Mouse (Mus musculus): ENCODE measurements around the gene Nup98. TPM values are rescaled to one million over a fixed set of nuclear protein-coding genes. Genes with fewer than 3 reads are reported as not detected.

Gene Nup98
- total RNA-seq, 4 experiments from 2014 or later: 40.7 to 43.0 (median 41.7) TPM

- no peak for DNase-seq (ENCODE audit: low spot score in 2 of 2)
Measured at GRCm38 (mm10) chr7:102233059-102233458, 23.1 kb upstream of the Nup98 start.

DNA sequence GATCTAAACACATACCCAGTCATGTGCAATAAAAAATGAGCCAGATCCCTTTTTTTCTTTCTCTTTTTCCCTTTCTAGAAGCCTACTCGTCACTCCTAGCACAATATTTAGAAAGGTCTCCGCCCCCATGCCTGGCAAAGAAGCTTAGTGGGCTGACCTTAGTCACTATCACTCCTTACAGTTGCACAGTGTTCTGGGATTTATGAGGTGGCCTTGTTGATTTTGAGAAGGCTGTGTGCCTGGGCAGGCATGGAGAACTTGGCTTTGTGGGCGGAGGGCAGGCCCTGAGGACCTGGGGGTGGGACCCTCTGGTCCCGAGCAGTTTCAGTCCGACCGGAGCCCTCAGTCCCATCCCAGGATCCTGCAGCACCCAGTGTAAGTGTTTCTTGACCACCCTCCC lies 19.8 kb upstream of the Nup98 start:
- DNase-seq (ENCODE audit: low spot score in 2 of 2): no peak

GRCm38 (mm10) chr7:102228049-102228670 lies 18.2 kb upstream of the Nup98 start:
- no peak for DNase-seq (ENCODE audit: low spot score in 2 of 2)

- no peak for DNase-seq (ENCODE audit: low spot score in 2 of 2)
Measured at GRCm38 (mm10) chr7:102226051-102226450, 16.1 kb upstream of the Nup98 start.

DNA sequence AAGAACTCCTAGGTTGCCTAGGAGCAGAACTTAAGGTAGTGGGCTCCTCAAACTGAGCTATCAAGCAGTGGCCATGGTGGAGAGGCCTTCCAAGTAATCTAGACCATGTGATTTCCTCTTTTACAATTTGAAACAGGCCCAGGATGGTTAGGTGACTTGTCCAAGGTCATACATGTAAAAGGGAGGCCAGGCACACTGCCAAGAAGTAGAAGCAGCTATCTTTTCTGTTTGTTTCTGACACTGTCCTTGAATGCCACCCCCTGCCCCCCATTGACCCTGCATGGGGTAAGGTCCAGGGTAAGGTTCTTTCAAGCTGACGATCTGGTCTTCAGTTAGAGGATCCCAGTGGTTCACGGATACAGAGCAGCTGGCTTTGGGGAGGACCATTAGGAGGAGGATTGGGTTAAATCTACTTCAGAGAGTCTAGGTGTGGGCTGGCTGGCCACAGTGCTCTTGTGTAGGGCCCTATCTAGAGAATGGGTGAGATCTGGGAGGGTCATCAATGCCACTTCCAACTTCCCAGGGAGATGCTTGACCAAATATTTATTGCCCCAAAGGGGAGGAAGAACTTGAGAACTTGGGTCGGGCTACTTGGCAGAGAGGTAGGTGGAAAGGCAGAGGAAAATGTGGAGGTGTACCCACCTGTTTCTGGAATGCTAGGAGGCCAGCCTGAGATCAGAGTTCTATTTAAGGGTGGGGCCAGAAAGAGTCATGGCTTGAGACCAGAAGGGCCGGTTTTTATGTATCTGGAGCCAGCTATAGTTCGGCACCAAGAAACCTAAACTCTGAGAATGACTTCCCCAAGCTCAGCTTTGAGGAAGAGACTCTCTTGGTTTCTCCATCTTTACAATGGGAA lies 14.1 kb upstream of the Nup98 start:
- no peak for DNase-seq (ENCODE audit: low spot score in 2 of 2)

- DNase-seq (ENCODE audit: low spot score in 2 of 2): peak in 1 of 2 experiments; percentile 42
Measured at GRCm38 (mm10) chr7:102222830-102223556, 13.0 kb upstream of the Nup98 start.

- no peak for DNase-seq (ENCODE audit: low spot score in 2 of 2)
Measured at GRCm38 (mm10) chr7:102222336-102222735, 12.4 kb upstream of the Nup98 start.

GRCm38 (mm10) chr7:102221899-102222298 lies 11.9 kb upstream of the Nup98 start:
- no peak for DNase-seq (ENCODE audit: low spot score in 2 of 2)

DNA sequence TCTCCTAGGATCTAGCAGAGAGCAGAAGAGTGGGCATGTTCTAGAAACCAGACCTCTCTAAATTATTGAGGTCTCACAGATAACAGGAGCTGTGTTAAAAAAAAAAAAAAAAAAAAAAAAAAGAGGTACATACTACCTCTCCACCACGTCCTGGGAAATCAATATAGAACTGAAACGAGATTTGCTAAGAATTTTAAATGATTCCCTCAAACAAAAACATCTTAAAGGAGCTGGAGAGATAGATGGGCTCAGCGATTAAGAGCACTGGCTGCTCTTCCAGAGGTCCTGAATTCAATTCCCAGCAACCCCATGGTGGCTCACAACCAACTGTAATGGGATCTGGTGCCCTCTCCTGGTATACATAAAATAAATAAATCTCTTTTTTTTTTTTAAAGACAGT lies 1.1 kb upstream of the Nup98 start:
- no peak for DNase-seq (ENCODE audit: low spot score in 2 of 2)

DNA sequence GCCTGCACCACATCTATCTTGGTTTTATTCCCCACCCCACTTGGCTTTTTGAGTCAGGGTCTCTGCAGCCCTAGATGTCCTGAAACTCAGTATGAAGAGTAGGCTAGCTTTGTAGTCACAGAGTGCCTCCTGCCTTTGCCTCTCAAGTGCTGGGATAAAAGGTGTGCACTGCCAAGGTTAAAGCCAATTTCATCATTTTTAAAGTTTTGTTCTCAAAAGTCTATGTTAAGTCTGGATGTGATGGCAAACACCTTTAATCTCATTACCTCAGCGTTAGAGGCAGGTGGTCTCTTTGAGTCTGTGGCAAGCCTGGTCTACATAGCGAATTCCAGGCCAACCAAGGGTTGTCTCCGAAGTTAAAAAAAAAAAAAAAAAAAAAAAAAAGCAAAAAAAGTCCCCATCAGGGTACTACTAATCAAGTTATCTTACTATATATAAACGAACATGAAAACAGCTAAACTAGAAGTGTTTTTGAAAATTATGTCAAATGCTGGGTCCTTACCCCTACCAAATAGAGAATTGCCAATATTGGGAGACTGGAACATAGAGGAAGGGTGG lies 1.1 kb downstream of the Nup98 start:
- DNase-seq (ENCODE audit: low spot score in 2 of 2): no peak

- DNase-seq (ENCODE audit: low spot score in 2 of 2): no peak
Measured at GRCm38 (mm10) chr7:102205646-102206045, 4.3 kb downstream of the Nup98 start.

DNA sequence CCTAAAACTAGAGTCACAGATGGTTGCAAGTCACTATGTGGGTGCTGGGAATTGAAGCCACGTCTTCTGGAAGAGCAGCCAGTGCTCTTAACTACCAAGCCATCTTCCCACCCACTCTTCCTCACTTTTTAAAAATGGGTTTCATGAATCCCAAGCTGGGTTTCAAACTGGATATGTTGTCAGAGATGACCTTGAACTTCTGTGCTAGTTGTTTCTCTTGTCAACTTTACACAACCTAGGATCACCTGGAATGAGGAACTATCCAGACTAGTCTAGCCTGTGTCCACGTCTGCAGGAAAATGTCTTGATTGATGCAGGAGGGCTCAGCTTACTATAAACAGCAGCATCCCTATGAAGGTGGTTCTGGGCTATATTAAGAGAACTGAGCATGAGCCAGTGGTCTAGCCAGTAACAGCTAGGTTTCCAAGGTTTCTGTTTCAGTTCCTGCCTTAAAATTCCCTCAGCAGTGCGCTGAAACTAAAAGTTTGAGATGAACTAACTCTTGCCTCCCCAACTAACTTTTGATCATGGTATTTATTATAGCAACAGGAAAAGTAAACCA lies 5.6 kb downstream of the Nup98 start:
- no peak for DNase-seq (ENCODE audit: low spot score in 2 of 2)

GRCm38 (mm10) chr7:102200996-102201785 lies 8.8 kb downstream of the Nup98 start:
- DNase-seq (ENCODE audit: low spot score in 2 of 2): no peak

- no peak for DNase-seq (ENCODE audit: low spot score in 2 of 2)
Measured at GRCm38 (mm10) chr7:102200576-102200975, 9.4 kb downstream of the Nup98 start.

DNA sequence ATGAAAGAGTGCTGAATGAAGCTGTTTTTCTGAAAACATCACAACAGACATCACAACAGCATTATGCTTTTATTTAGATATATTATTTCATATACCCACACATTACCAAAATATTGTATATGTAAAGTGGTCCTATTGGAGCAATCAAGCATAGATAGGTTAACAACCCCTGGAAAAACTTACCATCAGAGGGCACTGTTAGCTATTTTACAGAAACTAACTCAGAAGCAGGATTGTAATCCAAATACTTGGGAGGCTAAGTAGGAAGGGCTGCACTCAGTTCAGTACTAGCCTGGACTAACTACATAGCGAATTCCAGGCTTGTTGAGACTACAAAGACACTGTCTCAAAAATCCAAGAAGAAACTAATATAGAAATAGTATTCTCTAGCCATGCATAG lies 17.6 kb downstream of the Nup98 start:
- DNase-seq (ENCODE audit: low spot score in 2 of 2): no peak

- DNase-seq (ENCODE audit: low spot score in 2 of 2): no peak
Measured at GRCm38 (mm10) chr7:102183849-102184248, 26.1 kb downstream of the Nup98 start.

DNA sequence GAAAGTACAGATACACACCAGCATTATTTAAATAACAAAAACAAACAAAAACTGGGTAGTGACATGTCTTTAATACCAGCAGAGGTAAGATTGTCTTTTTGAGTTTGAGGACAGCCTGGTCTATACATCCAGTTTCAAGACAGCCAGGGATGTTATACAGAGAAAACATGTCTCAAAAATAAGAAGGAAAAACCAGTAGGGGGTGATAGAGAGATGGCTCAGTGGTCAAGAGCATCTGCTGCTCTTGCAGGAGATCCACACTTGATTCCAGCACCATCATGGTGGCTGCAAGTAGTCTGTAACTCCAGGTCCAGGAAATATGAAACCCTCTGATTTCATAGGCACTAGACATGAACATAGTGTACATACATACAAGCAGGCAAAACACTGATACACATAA lies 39.7 kb downstream of the Nup98 start:
- DNase-seq (ENCODE audit: low spot score in 2 of 2): no peak

- no peak for DNase-seq (ENCODE audit: low spot score in 2 of 2)
Measured at GRCm38 (mm10) chr7:102153691-102154090, 56.3 kb downstream of the Nup98 start.

DNA sequence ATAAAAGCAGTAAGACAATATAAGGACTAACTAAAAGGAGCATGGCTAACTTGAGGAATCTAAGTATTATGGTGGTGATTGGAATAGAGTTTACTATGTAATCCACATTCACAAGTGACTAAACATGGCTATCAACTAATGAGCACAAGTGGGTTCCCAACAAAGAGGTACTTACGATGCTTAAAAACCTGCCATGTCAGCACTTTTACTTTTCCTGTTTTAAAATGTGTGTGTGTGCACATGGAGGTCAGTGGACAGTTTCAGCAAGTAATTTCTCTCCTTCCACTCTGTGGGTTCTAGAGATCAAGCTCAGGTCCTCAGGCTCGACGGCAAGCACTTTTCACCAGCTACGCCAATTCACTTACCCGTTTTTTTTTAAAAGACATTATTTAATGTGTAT lies 72.1 kb downstream of the Nup98 start:
- no peak for DNase-seq (ENCODE audit: low spot score in 2 of 2)

GRCm38 (mm10) chr7:102137464-102137863 lies 72.5 kb downstream of the Nup98 start:
- no peak for DNase-seq (ENCODE audit: low spot score in 2 of 2)

DNA sequence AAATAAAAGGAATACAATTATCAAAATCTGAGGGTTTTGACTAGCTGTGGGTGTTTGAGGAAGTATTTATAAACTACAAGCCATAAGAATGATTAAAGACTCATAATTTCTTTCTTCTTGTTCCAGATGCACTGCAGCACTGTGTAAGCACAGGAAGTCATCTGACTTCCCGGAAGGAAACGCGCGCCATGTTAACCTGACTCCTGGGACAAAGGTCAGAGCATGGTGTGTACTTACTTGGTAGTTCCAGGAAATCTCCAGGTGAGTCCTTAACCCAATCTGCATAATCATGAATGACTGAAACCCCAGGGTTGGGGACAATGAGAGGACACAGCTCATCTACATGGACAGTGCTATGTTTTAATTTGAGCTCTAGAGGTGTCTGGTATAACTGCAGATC lies 77.6 kb downstream of the Nup98 start:
- no peak for DNase-seq (ENCODE audit: low spot score in 2 of 2)

Data from left cerebral cortex, adult 8-10 months (tissue).